Mouse (Mus musculus) MEL (cell line): ENCODE results near the gene Fbxl8. TPM values are rescaled to one million over a fixed set of nuclear protein-coding genes. Genes with fewer than 3 reads are reported as not detected.
A peak's percentile ranks its signal among the peaks of the same experiment; 100 is the strongest.
"Not testable (repeated sequence)": the region's sequence is repeated elsewhere in the genome, so short reads cannot be mapped to it uniquely, and the experiment has no call there.

Experiments used
- DNase-seq: peaks from one replicate; pipeline ENCODE4 v3.0.0; 2011; ENCODE audit warnings: low read depth, low spot score
- H3K27ac ChIP-seq: 2 replicates; pipeline ENCODE4 v1.5.1; 2012; ENCODE audit warnings: low read depth, mild to moderate bottlenecking, control low read depth, low read length, moderate library complexity; ENCODE audit not compliant: control insufficient read depth
- H3K27me3 ChIP-seq, 2 experiments: fragments of 150-350 bp in 1 of 2; sonication (generic) in 1 of 2; 2 replicates each; pipeline ENCODE4 v1.6.1; 2012; ENCODE audit warnings: low read length in 2 of 2, mild to moderate bottlenecking in 2 of 2, improper control_type of control experiment in 1 of 2, moderate library complexity in 1 of 2; ENCODE audit not compliant: insufficient read depth in 2 of 2, control insufficient read depth in 1 of 2
- H3K36me3 ChIP-seq, 2 experiments: 2 replicates each; pipeline ENCODE4 v1.6.1; 2012 to 2014; ENCODE audit warnings: low read length in 2 of 2, improper control_type of control experiment in 1 of 2, inconsistent platforms in 1 of 2, mild to moderate bottlenecking in 1 of 2; ENCODE audit not compliant: insufficient read depth in 2 of 2, control insufficient read depth in 1 of 2
- H3K4me1 ChIP-seq, 2 experiments: fragments of 150-350 bp in 1 of 2; sonication (generic) in 1 of 2; 2 replicates each; pipeline ENCODE4 v1.6.1; 2012; ENCODE audit warnings: low read length in 2 of 2, improper control_type of control experiment in 1 of 2, mild to moderate bottlenecking in 1 of 2; ENCODE audit not compliant: insufficient read depth in 2 of 2, control insufficient read depth in 1 of 2
- H3K4me3 ChIP-seq, 2 experiments: fragments of 150-350 bp in 1 of 2; sonication (generic) in 1 of 2; 2 replicates each; pipeline ENCODE4 v1.5.1; 2012; ENCODE audit warnings: low read depth in 2 of 2, low read length in 2 of 2, mild to moderate bottlenecking in 2 of 2, moderate library complexity in 2 of 2, control low read depth in 1 of 2, improper control_type of control experiment in 1 of 2; ENCODE audit not compliant: control insufficient read depth in 1 of 2, insufficient read depth in 1 of 2
- H3K79me2 ChIP-seq: 2 replicates; pipeline ENCODE4 v1.6.1; 2012; ENCODE audit warnings: mild to moderate bottlenecking, low read length, moderate library complexity; ENCODE audit not compliant: control insufficient read depth, poor library complexity, insufficient read depth
- H3K9ac ChIP-seq: 2 replicates; pipeline ENCODE4 v1.6.1; 2012; ENCODE audit warnings: low read depth, mild to moderate bottlenecking, control low read depth, low read length, moderate library complexity; ENCODE audit not compliant: control insufficient read depth, poor library complexity, severe bottlenecking
- H3K9me3 ChIP-seq: fragments of 150-350 bp; sonication (generic); replicated peaks from 2 replicates; pipeline ENCODE4 v1.6.1; 2012; ENCODE audit warnings: mild to moderate bottlenecking, low read length, improper control_type of control experiment, moderate library complexity; ENCODE audit not compliant: insufficient read depth
- BHLHE40 ChIP-seq: IDR thresholded peaks from 2 replicates; pipeline ENCODE4 v1.6.1; 2012; ENCODE audit warnings: low read depth, mild to moderate bottlenecking, inconsistent platforms, low read length, improper control_type of control experiment, borderline replicate concordance
- CHD1 ChIP-seq: IDR thresholded peaks from 2 replicates; pipeline ENCODE4 v1.6.1; 2012; ENCODE audit warnings: low read depth, mild to moderate bottlenecking, inconsistent platforms, low read length, improper control_type of control experiment
- CTCF ChIP-seq, 3 experiments: IDR thresholded peaks in 2 of 3; conservative IDR thresholded peaks in 1 of 3; 2 replicates each; pipeline ENCODE4 v1.5.1; 2011 to 2012; ENCODE audit warnings: low read length in 3 of 3, low read depth in 2 of 3, mild to moderate bottlenecking in 2 of 3, improper control_type of control experiment in 1 of 3, inconsistent platforms in 1 of 3, mixed read lengths in 1 of 3, moderate library complexity in 1 of 3; ENCODE audit not compliant: control insufficient read depth in 1 of 3, insufficient read depth in 1 of 3, poor library complexity in 1 of 3, severe bottlenecking in 1 of 3
- ETS1 ChIP-seq: IDR thresholded peaks from 2 replicates; pipeline ENCODE4 v1.6.1; 2012; ENCODE audit warnings: low read depth, mild to moderate bottlenecking, inconsistent platforms, low read length, improper control_type of control experiment, moderate library complexity
- HCFC1 ChIP-seq: IDR thresholded peaks from 2 replicates; pipeline ENCODE4 v1.6.1; 2012; ENCODE audit warnings: low read depth, mild to moderate bottlenecking, inconsistent platforms, low read length, improper control_type of control experiment, moderate library complexity
- JUND ChIP-seq: IDR thresholded peaks from 2 replicates; pipeline ENCODE4 v1.6.1; 2011; ENCODE audit warnings: low read depth, mild to moderate bottlenecking, improper control_type of control experiment, low read length
- MAFK ChIP-seq: IDR thresholded peaks from 2 replicates; pipeline ENCODE4 v1.6.1; 2011; ENCODE audit warnings: low read depth, mild to moderate bottlenecking, low read length, improper control_type of control experiment, borderline replicate concordance
- MAZ ChIP-seq: IDR thresholded peaks from 2 replicates; pipeline ENCODE4 v1.6.1; 2012; ENCODE audit warnings: low read depth, mild to moderate bottlenecking, inconsistent platforms, low read length, improper control_type of control experiment
- MYB ChIP-seq: IDR thresholded peaks from 2 replicates; pipeline ENCODE4 v1.6.1; 2011; ENCODE audit warnings: mild to moderate bottlenecking, low read depth, low read length, improper control_type of control experiment
- MYC ChIP-seq: IDR thresholded peaks from 2 replicates; pipeline ENCODE4 v1.6.1; 2011; ENCODE audit warnings: low read depth, mild to moderate bottlenecking, low read length, improper control_type of control experiment, moderate library complexity
- POLR2A ChIP-seq, 2 experiments: IDR thresholded peaks; 2 replicates each; pipeline ENCODE4 v1.6.1; 2011 to 2012; ENCODE audit warnings: low read length in 2 of 2, mild to moderate bottlenecking in 2 of 2, control low read depth in 1 of 2, improper control_type of control experiment in 1 of 2, low read depth in 1 of 2, moderate library complexity in 1 of 2; ENCODE audit not compliant: control insufficient read depth in 1 of 2, insufficient read depth in 1 of 2, poor library complexity in 1 of 2
- POLR2AphosphoS2 ChIP-seq: IDR thresholded peaks from 2 replicates; pipeline ENCODE4 v1.6.1; 2011; ENCODE audit warnings: low read length, improper control_type of control experiment
- POLR2AphosphoS5 ChIP-seq: IDR thresholded peaks from 2 replicates; pipeline ENCODE4 v1.6.1; 2012; ENCODE audit warnings: low read depth, borderline replicate concordance, mild to moderate bottlenecking, inconsistent platforms, low read length, moderate library complexity, mixed read lengths
- RAD21 ChIP-seq: IDR thresholded peaks from 2 replicates; pipeline ENCODE4 v1.6.1; 2011; ENCODE audit warnings: mild to moderate bottlenecking, low read depth, low read length, improper control_type of control experiment
- RCOR1 ChIP-seq: IDR thresholded peaks from 2 replicates; pipeline ENCODE4 v1.6.1; 2012; ENCODE audit warnings: low read depth, mild to moderate bottlenecking, inconsistent platforms, low read length, improper control_type of control experiment
- SMC3 ChIP-seq: IDR thresholded peaks from 2 replicates; pipeline ENCODE4 v1.6.1; 2011; ENCODE audit warnings: low read depth, low read length, improper control_type of control experiment
- TAL1 ChIP-seq: IDR thresholded peaks from 2 replicates; pipeline ENCODE4 v1.6.1; 2012; ENCODE audit warnings: mild to moderate bottlenecking, inconsistent platforms, low read length, moderate library complexity, mixed read lengths
- TBP ChIP-seq: IDR thresholded peaks from 2 replicates; pipeline ENCODE4 v1.8.0; 2011; ENCODE audit warnings: low read depth, low read length, improper control_type of control experiment
- USF1 ChIP-seq: IDR thresholded peaks from 2 replicates; pipeline ENCODE4 v1.6.1; 2014; ENCODE audit warnings: low read depth, mild to moderate bottlenecking, inconsistent platforms, low read length, improper control_type of control experiment, moderate library complexity
- ZMIZ1 ChIP-seq: IDR thresholded peaks from 2 replicates; pipeline ENCODE4 v1.6.1; 2012; ENCODE audit warnings: low read depth, mild to moderate bottlenecking, inconsistent platforms, low read length, improper control_type of control experiment, moderate library complexity
- ZNF384 ChIP-seq: IDR thresholded peaks from 2 replicates; pipeline ENCODE4 v1.6.1; 2012; ENCODE audit warnings: low read depth, mild to moderate bottlenecking, inconsistent platforms, low read length, improper control_type of control experiment
- polyA plus RNA-seq, 2 experiments: library from polyadenylated mRNA; stranded (reverse) in 1 of 2; unstranded in 1 of 2; fragments of >175 nt in 1 of 2; fragments of >200 nt in 1 of 2; gene quantifications; 2 replicates each; pipeline versions ENCODE4 v1.2.1 to v1.2.4; 2012; ENCODE audit warnings: low replicate concordance in 2 of 2, low read depth in 1 of 2; ENCODE audit not compliant: insufficient read length in 2 of 2, insufficient read depth in 1 of 2, missing spikeins in 1 of 2
- total RNA-seq: library from RNA; depleted of rRNA; stranded (reverse); fragments of 300-350 nt; gene quantifications from 2 replicates; pipeline ENCODE4 v1.2.3, GENCODE M21; 2012

The Fbxl8 gene
- total and polyA plus RNA-seq, 3 experiments, result 4.1 to 7.2 TPM; not detected in 1

- not testable (repeated sequence) for H3K9ac ChIP-seq, H3K27ac ChIP-seq, H3K36me3 ChIP-seq, H3K4me3 ChIP-seq, H3K27me3 ChIP-seq, H3K9me3 ChIP-seq, H3K79me2 ChIP-seq, DNase-seq
- peaks cover 4 to 16% of the 10 kb centered on the region in 2 experiments; a peak in 3 of 4 replicates for H3K4me1 ChIP-seq
These were observed 26.9 kb downstream of the Fbxl8 start for GRCm38 (mm10) chr8:105291364-105291763.

GRCm38 (mm10) chr8:105291802-105292201, 27.4 kb downstream of the Fbxl8 start:
- DNase-seq, result peak; percentile 47
- not testable (repeated sequence) for H3K36me3 ChIP-seq, H3K9ac ChIP-seq
- peak; percentile 60; the same call in 1 of the 2 replicates for TF ChIP-seq MYC
- peak; percentile 45 for TF ChIP-seq SMC3
- peak; percentile 13 to 52 (median 43); a peak in 4 of 6 replicates for TF ChIP-seq CTCF (IDR thresholded peaks at IDR 0.05 in 2 of 3, conservative IDR thresholded peaks at IDR 0.05 in 1 of 3; ENCODE audit: control insufficient read depth in 1 of 3, insufficient read depth in 1 of 3, low read depth in 2 of 3, low read length in 3 of 3, poor library complexity in 1 of 3, severe bottlenecking in 1 of 3)
- TF ChIP-seq RAD21, result peak; percentile 20
- TF ChIP-seq, all 39 proteins: peak for 4; not testable (repeated sequence) for 35
- not testable (repeated sequence) for H3K27ac ChIP-seq, H3K27me3 ChIP-seq, H3K4me3 ChIP-seq, H3K9me3 ChIP-seq, H3K79me2 ChIP-seq
- H3K4me1 ChIP-seq, result peaks cover 5 to 20% of the 10 kb centered on the region in 2 experiments

GRCm38 (mm10) chr8:105292471-105292870, 28.0 kb downstream of the Fbxl8 start:
- no peak for TF ChIP-seq POLR2AphosphoS2
- TF ChIP-seq BHLHE40, result no peak
- no peak for TF ChIP-seq USF1
- no peak for TF ChIP-seq RCOR1
- no peak for TF ChIP-seq SMC3
- no peak for TF ChIP-seq ETS1
- no peak for TF ChIP-seq POLR2A (IDR thresholded peaks at IDR 0.05; ENCODE audit: control insufficient read depth in 1 of 2, insufficient read depth in 1 of 2, low read depth in 1 of 2, low read length in 2 of 2, poor library complexity in 1 of 2)
- TF ChIP-seq MYB, result no peak
- no peak for TF ChIP-seq CHD1
- no peak for TF ChIP-seq TAL1
- no peak for TF ChIP-seq JUND
- TF ChIP-seq MAZ, result no peak
- no peak for TF ChIP-seq ZNF384
- TF ChIP-seq MYC, result no peak
- TF ChIP-seq POLR2AphosphoS5, result no peak
- no peak for TF ChIP-seq CTCF (IDR thresholded peaks at IDR 0.05 in 2 of 3, conservative IDR thresholded peaks at IDR 0.05 in 1 of 3; ENCODE audit: control insufficient read depth in 1 of 3, insufficient read depth in 1 of 3, low read depth in 2 of 3, low read length in 3 of 3, poor library complexity in 1 of 3, severe bottlenecking in 1 of 3)
- no peak for TF ChIP-seq ZMIZ1
- TF ChIP-seq MAFK, result no peak
- TF ChIP-seq TBP, result no peak
- no peak for TF ChIP-seq HCFC1
- Histone ChIP-seq H3K9ac (no peak overlapping the region), H3K36me3 (peaks cover 0 to 2% of the 10 kb centered on the region in 2 experiments; a peak in 1 of 4 replicates), H3K9me3 (no peaks in the 10 kb centered on the region), H3K27me3 (no peaks in the 10 kb centered on the region), H3K27ac (no peak overlapping the region), H3K79me2 (peaks cover 2% of the 10 kb centered on the region; the same call in 1 of the 2 replicates), H3K4me3 (no peak overlapping the region), H3K4me1 (peaks cover 6 to 18% of the 10 kb centered on the region in 2 experiments)
- no peak for DNase-seq
